Mouse (Mus musculus) heart, adult 2 months (tissue): ENCODE measurements at regions not wholly inside any gene's neighbourhood (a gene's known extent, or its start where the extent isn't known, plus 50 kb on each side); places are given as distances from the start of the nearest gene placed in this dataset.

Experiments used
- CTCF ChIP-seq: fragments of 200-600 bp; IDR thresholded peaks from 2 replicates; pipeline ENCODE4 v1.8.1; 2022; ENCODE audit warnings: antibody characterized with exemption, mild to moderate bottlenecking, moderate library complexity
- EP300 ChIP-seq: fragments of 200-500 bp; IDR thresholded peaks from 2 replicates; pipeline ENCODE4 v1.6.1; 2011; ENCODE audit warnings: low read depth, low read length, control low read depth; ENCODE audit not compliant: insufficient read depth
- POLR2A ChIP-seq: fragments of 200-500 bp; IDR thresholded peaks from 2 replicates; pipeline ENCODE4 v1.6.1; 2011; ENCODE audit warnings: mild to moderate bottlenecking, low read depth, low read length, control low read depth; ENCODE audit not compliant: insufficient read depth

- TF ChIP-seq CTCF (no peak), POLR2A (no peak), EP300 (no peak)
Measured at GRCm38 (mm10) chr4:84032505-84032904, 507.2 kb downstream of the Ccdc171 start.
